Mouse (Mus musculus) midbrain, embryonic 15.5 days (tissue): ENCODE measurements around the gene Exoc7. TPM values are rescaled to one million over a fixed set of nuclear protein-coding genes. Genes with fewer than 3 reads are reported as not detected.

Experiments
- ATAC-seq: fragments of 200-750 bp; cut with Nextera tagmentation; replicated peaks from 2 replicates; pipeline ENCODE4 v1.8.0; 2017; ENCODE audit warnings: moderate TSS enrichment
- H3K27ac ChIP-seq: fragments of 300-500 bp; sonication (generic); 2 replicates; pipeline ENCODE4 v1.5.1; 2015; ENCODE audit warnings: mild to moderate bottlenecking, inconsistent platforms
- H3K27me3 ChIP-seq: fragments of 300-500 bp; sonication (generic); replicated peaks from 2 replicates; pipeline ENCODE4 v1.6.1; 2015; ENCODE audit warnings: inconsistent platforms
- H3K36me3 ChIP-seq: fragments of 300-500 bp; sonication (generic); replicated peaks from 2 replicates; pipeline ENCODE4 v1.6.1; 2015; ENCODE audit warnings: inconsistent platforms
- H3K4me1 ChIP-seq: fragments of 300-500 bp; sonication (generic); 2 replicates; pipeline ENCODE4 v1.6.1; 2015; ENCODE audit warnings: inconsistent platforms
- H3K4me2 ChIP-seq: fragments of 300-500 bp; sonication (generic); 2 replicates; pipeline ENCODE4 v1.6.1; 2015; ENCODE audit warnings: inconsistent platforms, mild to moderate bottlenecking, moderate library complexity
- H3K4me3 ChIP-seq: fragments of 300-500 bp; sonication (generic); 2 replicates; pipeline ENCODE4 v1.5.1; 2015; ENCODE audit warnings: mild to moderate bottlenecking, inconsistent platforms
- H3K9ac ChIP-seq: fragments of 300-500 bp; sonication (generic); 2 replicates; pipeline ENCODE4 v1.6.1; 2015; ENCODE audit warnings: mild to moderate bottlenecking, inconsistent platforms
- H3K9me3 ChIP-seq: fragments of 300-500 bp; sonication (generic); 2 replicates; pipeline ENCODE4 v1.6.1; 2016; ENCODE audit warnings: inconsistent platforms
- WGBS: fragments of 180-500 bp; shearing (Covaris S2); methylation state at CpG from one replicate; pipeline ENCODE4 v1.1.7; 2015; ENCODE audit warnings: mixed read lengths; 5-methylcytosine and 5-hydroxymethylcytosine counted together
- polyA plus RNA-seq: library from polyadenylated mRNA; unstranded; fragments of >200 nt; fragmentation: Nextera tagmentation; extraction: Ambion mirVana; gene quantifications from 2 replicates; pipeline ENCODE4 v1.2.1, GENCODE M21; 2015

Gene Exoc7
- polyA plus RNA-seq, 1 experiment from 2014 or later, result 109 TPM

GRCm38 (mm10) chr11:116245616-116246015 is 61.4 kb downstream of the Exoc7 start:
- peaks cover 56% of the 10 kb centered on the region for H3K36me3 ChIP-seq
- no peak for ATAC-seq
- 76% methylated on average over 6 of the region's 6 CpGs for WGBS

GRCm38 (mm10) chr11:116244580-116244979 is 62.5 kb downstream of the Exoc7 start:
- Histone ChIP-seq H3K36me3 (peaks cover 46% of the 10 kb centered on the region), H3K27me3 (no peaks in the 10 kb centered on the region), H3K4me2 (no peak overlapping the region), H3K9me3 (no peaks in the 10 kb centered on the region), H3K9ac (no peak overlapping the region), H3K27ac (no peak overlapping the region), H3K4me3 (no peak overlapping the region), H3K4me1 (no peaks in the 10 kb centered on the region)
- WGBS, result 94% methylated on average over 8 of the region's 8 CpGs
- no peak for ATAC-seq

More at GRCm38 (mm10) chr11:116245616-116246015, 61.4 kb downstream of the Exoc7 start:
- Histone ChIP-seq H3K27me3 (no peaks in the 10 kb centered on the region), H3K4me2 (no peak overlapping the region), H3K4me1 (no peaks in the 10 kb centered on the region), H3K27ac (no peak overlapping the region), H3K4me3 (no peak overlapping the region), H3K9ac (no peak overlapping the region), H3K9me3 (no peaks in the 10 kb centered on the region)

- Histone ChIP-seq H3K27ac (no peak overlapping the region), H3K9ac (no peak overlapping the region), H3K9me3 (no peaks in the 10 kb centered on the region), H3K4me1 (0 out of 2 replicates have a peak, but pooled peaks cover 2% of the 10 kb centered on the region), H3K4me3 (no peak overlapping the region), H3K4me2 (no peak overlapping the region), H3K36me3 (peaks cover 19% of the 10 kb centered on the region), H3K27me3 (peaks cover 16% of the 10 kb centered on the region; the same call in 1 of the 2 replicates)
- WGBS, result 52% methylated on average over 12 of the region's 12 CpGs
- no peak for ATAC-seq
Measured at GRCm38 (mm10) chr11:116241744-116242235, 65.2 kb downstream of the Exoc7 start.

- no peak overlapping the region for H3K4me3 ChIP-seq
- 0 out of 2 replicates have a peak, but pooled peaks cover 2% of the 10 kb centered on the region for H3K4me1 ChIP-seq
- H3K4me2 ChIP-seq, result no peak overlapping the region
- no peak for ATAC-seq
- 12% methylated on average over 7 of the region's 7 CpGs for WGBS
- H3K36me3 ChIP-seq, result 0 out of 2 replicates have a peak, but pooled peaks cover 2% of the 10 kb centered on the region
- peaks cover 18% of the 10 kb centered on the region; the same call in 1 of the 2 replicates for H3K27me3 ChIP-seq
- no peak overlapping the region for H3K9ac ChIP-seq
- no peak overlapping the region for H3K27ac ChIP-seq
- no peaks in the 10 kb centered on the region for H3K9me3 ChIP-seq
Measured at GRCm38 (mm10) chr11:116239797-116240196, 67.2 kb downstream of the Exoc7 start.

Other genes with a start within 250 kb of the Exoc7 start
- 0.70 and 1.5 TPM in 2 replicates for gene Unc13d, start 229.3 kb downstream of the Exoc7 start, polyA plus RNA-seq
- 165 and 173 TPM in 2 replicates for gene Wbp2, start 220.2 kb downstream of the Exoc7 start, polyA plus RNA-seq
- 10.5 and 12.2 TPM in 2 replicates for gene Trim47, start 180.0 kb downstream of the Exoc7 start, polyA plus RNA-seq
- gene Trim65, start 176.1 kb downstream of the Exoc7 start, polyA plus RNA-seq, result 2.7 and 3.1 TPM in 2 replicates
- gene Mrpl38, start 168.4 kb downstream of the Exoc7 start, polyA plus RNA-seq, result 81.7 and 85.1 TPM in 2 replicates
- gene Fbf1, start 139.1 kb downstream of the Exoc7 start, polyA plus RNA-seq, result 69.2 and 78.4 TPM in 2 replicates
- gene Ten1, start 108.4 kb downstream of the Exoc7 start, polyA plus RNA-seq, result 86.7 and 92.5 TPM in 2 replicates
- gene Acox1, start 108.2 kb downstream of the Exoc7 start, polyA plus RNA-seq, result 63.0 and 64.0 TPM in 2 replicates
- 0.84 and 0.96 TPM in 2 replicates for gene Evpl, start 69.2 kb downstream of the Exoc7 start, polyA plus RNA-seq
- 62.4 and 63.5 TPM in 2 replicates for gene Srp68, start 33.0 kb downstream of the Exoc7 start, polyA plus RNA-seq
- gene Galr2, start 26.3 kb downstream of the Exoc7 start, polyA plus RNA-seq, result 0.45 and 0.57 TPM in 2 replicates
- 17.4 and 20.4 TPM in 2 replicates for gene Foxj1, start 28.2 kb upstream of the Exoc7 start, polyA plus RNA-seq
- 66.1 and 68.0 TPM in 2 replicates for gene Rnf157, start 105.8 kb upstream of the Exoc7 start, polyA plus RNA-seq
- 40.9 and 44.2 TPM in 2 replicates for gene Ubald2, start 126.9 kb upstream of the Exoc7 start, polyA plus RNA-seq
- gene Qrich2, start 159.0 kb upstream of the Exoc7 start, polyA plus RNA-seq, result not detected in 2 replicates
- gene Prpsap1, start 187.0 kb upstream of the Exoc7 start, polyA plus RNA-seq, result 199 and 200 TPM in 2 replicates
- gene Sphk1, start 223.7 kb upstream of the Exoc7 start, polyA plus RNA-seq, result 5.3 and 7.3 TPM in 2 replicates